20 mouse cellular contexts compared by ENCODE assay signal in genomic region chr4:66737407-66737806, GRCm38 (mm10).
DNase-seq lines count a peak whose midpoint lies in the region; TF ChIP-seq lines count a peak whose summit lies in the region.
"Had no signal": no experiment of that assay in that cellular context is flagged by ENCODE, and none has a peak within 500 bp of the region (broad histone marks: within the 10 kb centered on the region; RNA-seq: fewer than 3 reads in every experiment).

No protein-coding gene starts in this region.

- TF ChIP-seq POLR2A in kidney, adult 2 months (IDR thresholded peaks at IDR 0.05; ENCODE audit: low read depth, low read length), result no peak

- WGBS in kidney, adult 2 months, result 17% methylated on average over 2 of the region's 2 CpGs

- no peaks in the 10 kb centered on the region for H3K36me3 ChIP-seq in kidney, adult 2 months (ENCODE audit: control insufficient read depth, insufficient read depth, low read length)
- H3K36me3 ChIP-seq: embryonic facial prominence, embryonic 10.5 days; embryonic facial prominence, embryonic 13.5 days; forebrain, embryonic 12.5 days; forebrain, embryonic 15.5 days; hindbrain, embryonic 12.5 days; hindbrain, embryonic 15.5 days had no signal

- TF ChIP-seq CTCF in kidney, adult 2 months (conservative IDR thresholded peaks at IDR 0.05; ENCODE audit: insufficient read depth, insufficient read length, low read depth, low read length), result no peak

- intact Hi-C loops in gastrocnemius, postnatal 36 days (cut with DNase I), result no loop called here

- H3K4me1 ChIP-seq in kidney, adult 2 months (ENCODE audit: control insufficient read depth, insufficient read depth, low read length), result no peaks in the 10 kb centered on the region
- H3K4me1 ChIP-seq: forebrain, embryonic 12.5 days; forebrain, embryonic 15.5 days; hindbrain, embryonic 12.5 days; hindbrain, embryonic 15.5 days had no signal

- no peak overlapping the region for H3K27ac ChIP-seq in kidney, adult 2 months (ENCODE audit: insufficient read depth, low read depth, low read length)
- H3K27ac ChIP-seq: embryonic facial prominence, embryonic 10.5 days; embryonic facial prominence, embryonic 13.5 days; forebrain, embryonic 12.5 days; forebrain, embryonic 15.5 days; hindbrain, embryonic 12.5 days; hindbrain, embryonic 15.5 days had no signal

- H3K4me3 ChIP-seq in kidney, adult 2 months (ENCODE audit: insufficient read depth, low read depth, low read length), result no peak overlapping the region
- H3K4me3 ChIP-seq: embryonic facial prominence, embryonic 10.5 days; embryonic facial prominence, embryonic 13.5 days; erythroblast, embryonic 14.5 days; forebrain, embryonic 12.5 days; forebrain, embryonic 15.5 days; hindbrain, embryonic 12.5 days; hindbrain, embryonic 15.5 days had no signal

- H3K27me3 ChIP-seq in kidney, adult 2 months (replicated peaks; ENCODE audit: control insufficient read depth, insufficient read depth, low read length), result no peaks in the 10 kb centered on the region
- H3K27me3 ChIP-seq: embryonic facial prominence, embryonic 13.5 days; forebrain, embryonic 12.5 days; forebrain, embryonic 15.5 days; hindbrain, embryonic 12.5 days; hindbrain, embryonic 15.5 days had no signal

- DNase-seq in embryo, embryonic 11 days, result peak; percentile 4
- no peak for DNase-seq in embryo, embryonic 9.5 days (ENCODE audit: extremely low spot score)
- DNase-seq in WW6 (ENCODE audit: low read depth, low spot score), result peak; percentile 18
- peak; percentile 1 for DNase-seq in mesoderm, embryonic 11.5 days (ENCODE audit: low read depth, low spot score)
- no peak for DNase-seq in kidney, adult 2 months
- DNase-seq in gastrocnemius, postnatal 36 days, result no peak
- DNase-seq: adrenal gland, adult 8-10 months; adrenal gland, postnatal 25 days; cerebellum, adult 11-12 months; cerebellum, adult 8-10 months; cerebellum, postnatal 14 days; gastrocnemius, postnatal 10 days; heart, adult 11 months had no signal

Comparison
In these comparisons a context has a peak if more than half of its experiments do, and no peak if none do; other contexts are left out.
1. DNase-seq: peak in embryo, embryonic 11 days (single experiment), WW6 (single experiment) and mesoderm, embryonic 11.5 days (single experiment); none in embryo, embryonic 9.5 days (single experiment), kidney, adult 2 months (single experiment) and gastrocnemius, postnatal 36 days (0 of 2).